Mouse (Mus musculus): ENCODE measurements at regions not wholly inside any gene's neighbourhood (a gene's known extent, or its start where the extent isn't known, plus 50 kb on each side); places are given as distances from the start of the nearest gene placed in this dataset.
A peak's percentile ranks its signal among the peaks of the same experiment; 100 is the strongest.

DNA sequence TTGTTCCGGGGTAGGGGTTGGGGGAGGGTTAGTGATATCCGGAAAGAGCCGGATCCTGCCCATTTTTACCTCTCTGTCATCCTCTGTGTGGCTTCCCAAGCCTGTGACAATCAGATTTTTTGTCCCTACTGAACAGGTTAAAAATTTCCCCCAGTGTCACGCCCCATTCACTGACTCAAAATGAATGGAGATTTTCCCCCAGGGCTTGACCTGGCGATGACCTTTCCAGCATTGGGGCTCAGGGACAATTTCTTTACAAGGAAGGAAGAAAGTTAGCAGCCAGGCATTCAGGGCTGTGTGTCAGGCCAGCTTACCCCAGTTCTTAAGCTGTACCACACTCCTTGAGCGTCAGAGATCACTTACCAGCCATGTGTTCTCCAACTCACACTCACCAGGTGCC lies 55.9 kb upstream of the Gm9887 start:
- intact Hi-C loops (cut with DNase I): loop anchor here (5.0 kb wide), 1 partner anchor 41 kb away; no protein-coding TSS in a partner anchor
- DNase-seq (ENCODE audit: extremely low spot score in 1 of 2, low spot score in 2 of 2): no peak

GRCm38 (mm10) chr12:69425610-69426009 lies 53.4 kb upstream of the Gm9887 start:
- intact Hi-C loops (cut with DNase I): loop anchor here (5.0 kb wide), 1 partner anchor 38 kb away; no protein-coding TSS in a partner anchor
- no peak for DNase-seq (ENCODE audit: extremely low spot score in 1 of 2, low spot score in 2 of 2)

GRCm38 (mm10) chr12:69424971-69425370 lies 52.7 kb upstream of the Gm9887 start:
- DNase-seq (ENCODE audit: extremely low spot score in 1 of 2, low spot score in 2 of 2): peak in 1 of 2 experiments; percentile 74
- intact Hi-C loops (cut with DNase I): loop anchor here (5.0 kb wide), 1 partner anchor 38 kb away; no protein-coding TSS in a partner anchor

Measured in left cerebral cortex, postnatal 10 days (tissue).